Mouse (Mus musculus) CH12.LX (cell line): ENCODE results near the gene Slc34a1. TPM values are rescaled to one million over a fixed set of nuclear protein-coding genes. Genes with fewer than 3 reads are reported as not detected.

Experiments
- DNase-seq: peaks from one replicate; pipeline ENCODE4 v3.0.0-alpha.2; 2013; ENCODE audit errors: extremely low read depth
- H3K27ac ChIP-seq: 2 replicates; pipeline ENCODE4 v1.5.1; 2012; ENCODE audit warnings: low read depth, mild to moderate bottlenecking, control low read depth, moderate library complexity; ENCODE audit not compliant: insufficient read depth
- H3K27me3 ChIP-seq: replicated peaks from 2 replicates; pipeline ENCODE3; 2012; ENCODE audit warnings: inconsistent platforms
- H3K36me3 ChIP-seq, 2 experiments: replicated peaks in 1 of 2; 2 replicates each; pipeline versions ENCODE3 to v1.6.1; 2012; ENCODE audit warnings: inconsistent platforms in 1 of 2, low read length in 1 of 2, mild to moderate bottlenecking in 1 of 2, mixed read lengths in 1 of 2, moderate library complexity in 1 of 2; ENCODE audit not compliant: control insufficient read depth in 1 of 2, insufficient read depth in 1 of 2
- H3K4me1 ChIP-seq, 2 experiments: 2 replicates each; pipeline ENCODE4 v1.6.1; 2012; ENCODE audit warnings: inconsistent platforms in 1 of 2, moderate library complexity in 1 of 2; ENCODE audit not compliant: insufficient read depth in 2 of 2, control insufficient read depth in 1 of 2
- H3K4me2 ChIP-seq: 2 replicates; pipeline ENCODE4 v1.6.1; 2012; ENCODE audit warnings: low read depth, mild to moderate bottlenecking, control low read depth; ENCODE audit not compliant: poor library complexity, insufficient read depth, severe bottlenecking
- H3K4me3 ChIP-seq, 3 experiments: fragments of 150-350 bp in 1 of 3; sonication (generic) in 1 of 3; replicated peaks in 1 of 3; 2 replicates each; pipeline versions ENCODE3 to v1.5.1; 2011 to 2012; ENCODE audit warnings: low read depth in 2 of 3, low read length in 2 of 3, mild to moderate bottlenecking in 2 of 3, moderate library complexity in 2 of 3, control low read depth in 1 of 3, improper control_type of control experiment in 1 of 3, inconsistent platforms in 1 of 3, mixed read lengths in 1 of 3; ENCODE audit not compliant: poor library complexity in 1 of 3
- H3K79me2 ChIP-seq: replicated peaks from 2 replicates; pipeline ENCODE4 v1.6.1; 2012; ENCODE audit warnings: mild to moderate bottlenecking, moderate library complexity; ENCODE audit not compliant: control insufficient read depth, poor library complexity, insufficient read depth, severe bottlenecking; ENCODE audit errors: extremely low read depth
- H3K9ac ChIP-seq: 2 replicates; pipeline ENCODE4 v1.6.1; 2012; ENCODE audit warnings: low read depth, mild to moderate bottlenecking, control low read depth, moderate library complexity; ENCODE audit not compliant: insufficient read depth
- H3K9me3 ChIP-seq: replicated peaks from 2 replicates; pipeline ENCODE3; 2012; ENCODE audit warnings: low read length, inconsistent platforms, mixed read lengths
- CHD1 ChIP-seq: IDR thresholded peaks from 2 replicates; pipeline ENCODE4 v1.6.1; 2012; ENCODE audit warnings: low read depth, low read length, improper control_type of control experiment, inconsistent platforms
- CHD2 ChIP-seq: IDR thresholded peaks from 2 replicates; pipeline ENCODE4 v1.6.1; 2011; ENCODE audit warnings: low read length, improper control_type of control experiment
- CTCF ChIP-seq, 2 experiments: IDR thresholded peaks in 1 of 2; conservative IDR thresholded peaks in 1 of 2; 2 replicates each; pipeline ENCODE4 v1.5.1; 2011 to 2012; ENCODE audit warnings: low read depth in 2 of 2, low read length in 2 of 2, improper control_type of control experiment in 1 of 2, inconsistent platforms in 1 of 2, mild to moderate bottlenecking in 1 of 2, moderate library complexity in 1 of 2
- E2F4 ChIP-seq: IDR thresholded peaks from 2 replicates; pipeline ENCODE4 v1.6.1; 2011; ENCODE audit warnings: low read depth, low read length, improper control_type of control experiment; ENCODE audit not compliant: insufficient replicate concordance
- EP300 ChIP-seq: IDR thresholded peaks from 2 replicates; pipeline ENCODE4 v1.6.1; 2011; ENCODE audit warnings: low read length, improper control_type of control experiment
- ETS1 ChIP-seq: conservative IDR thresholded peaks from 2 replicates; pipeline ENCODE4 v1.6.1; 2012; ENCODE audit warnings: low read depth, mild to moderate bottlenecking, inconsistent platforms, low read length, improper control_type of control experiment, moderate library complexity
- GABPA ChIP-seq: IDR thresholded peaks from 2 replicates; pipeline ENCODE4 v1.6.1; 2012; ENCODE audit warnings: low read depth, low read length, improper control_type of control experiment, inconsistent platforms; ENCODE audit not compliant: insufficient replicate concordance
- HCFC1 ChIP-seq: IDR thresholded peaks from 2 replicates; pipeline ENCODE4 v1.6.1; 2012; ENCODE audit warnings: low read depth, mild to moderate bottlenecking, inconsistent platforms, low read length, improper control_type of control experiment
- IRF4 ChIP-seq: IDR thresholded peaks from 2 replicates; pipeline ENCODE4 v1.6.1; 2014; ENCODE audit warnings: low read depth, mild to moderate bottlenecking, inconsistent platforms, low read length, improper control_type of control experiment
- JUN ChIP-seq: IDR thresholded peaks from 2 replicates; pipeline ENCODE4 v1.6.1; 2011; ENCODE audit warnings: low read depth, mild to moderate bottlenecking, low read length, improper control_type of control experiment, moderate library complexity; ENCODE audit not compliant: insufficient read depth
- JUND ChIP-seq: conservative IDR thresholded peaks from 2 replicates; pipeline ENCODE4 v1.6.1; 2011; ENCODE audit warnings: low read depth, low read length, improper control_type of control experiment
- KAT2A ChIP-seq: IDR thresholded peaks from 2 replicates; pipeline ENCODE4 v1.6.1; 2012; ENCODE audit warnings: low read length, improper control_type of control experiment, inconsistent platforms; ENCODE audit not compliant: insufficient replicate concordance
- MAFK ChIP-seq: IDR thresholded peaks from 2 replicates; pipeline ENCODE4 v1.6.1; 2011; ENCODE audit warnings: low read length, improper control_type of control experiment; ENCODE audit not compliant: insufficient replicate concordance
- MEF2A ChIP-seq: IDR thresholded peaks from 2 replicates; pipeline ENCODE4 v1.6.1; 2014; ENCODE audit warnings: low read depth, mild to moderate bottlenecking, inconsistent platforms, low read length, improper control_type of control experiment, borderline replicate concordance
- MXI1 ChIP-seq: IDR thresholded peaks from 2 replicates; pipeline ENCODE4 v1.6.1; 2011; ENCODE audit warnings: mild to moderate bottlenecking, low read depth, low read length, improper control_type of control experiment
- NELFE ChIP-seq: IDR thresholded peaks from 2 replicates; pipeline ENCODE4 v1.6.1; 2011; ENCODE audit warnings: low read depth, low read length, improper control_type of control experiment
- NRF1 ChIP-seq: IDR thresholded peaks from 2 replicates; pipeline ENCODE4 v1.6.1; 2014; ENCODE audit warnings: low read depth, mild to moderate bottlenecking, inconsistent platforms, low read length, improper control_type of control experiment, moderate library complexity
- PAX5 ChIP-seq: IDR thresholded peaks from 2 replicates; pipeline ENCODE4 v1.6.1; 2012; ENCODE audit warnings: low read length, inconsistent platforms, mixed read lengths
- POLR2A ChIP-seq: IDR thresholded peaks from 2 replicates; pipeline ENCODE4 v1.6.1; 2011; ENCODE audit warnings: low read depth, mild to moderate bottlenecking, improper control_type of control experiment, low read length
- RAD21 ChIP-seq: IDR thresholded peaks from 2 replicates; pipeline ENCODE4 v1.6.1; 2011; ENCODE audit warnings: low read depth, mild to moderate bottlenecking, low read length, improper control_type of control experiment, moderate library complexity
- SIN3A ChIP-seq: IDR thresholded peaks from 2 replicates; pipeline ENCODE4 v1.6.1; 2012; ENCODE audit warnings: low read length, improper control_type of control experiment, inconsistent platforms
- TBP ChIP-seq: conservative IDR thresholded peaks from 2 replicates; pipeline ENCODE4 v1.6.1; 2011; ENCODE audit warnings: low read depth, low read length, improper control_type of control experiment
- USF2 ChIP-seq: conservative IDR thresholded peaks from 2 replicates; pipeline ENCODE4 v1.6.1; 2011; ENCODE audit warnings: low read depth, low read length, improper control_type of control experiment
- ZNF384 ChIP-seq: IDR thresholded peaks from 2 replicates; pipeline ENCODE4 v1.6.1; 2012; ENCODE audit warnings: low read depth, low read length, improper control_type of control experiment, inconsistent platforms
- dilution Hi-C: fragments of 300-500 bp; cut with MboI; formaldehyde crosslinking; loops from 2 replicates; pipeline ENCODE4 v1.14.3; 2020; ENCODE audit warnings: low sequenced_read_pairs; ENCODE audit not compliant: extremely low pct_unique_long_range_greater_than_20kb, extremely low pct_ligation_motif_present
- in situ Hi-C: fragments of 300-500 bp; cut with MboI; formaldehyde crosslinking; loops from 3 replicates; pipeline ENCODE4 v1.14.3; 2019; ENCODE audit warnings: low sequenced_read_pairs, low pct_ligation_motif_present, low pct_unique_long_range_greater_than_20kb, mixed read lengths
- polyA plus RNA-seq: library from polyadenylated mRNA; unstranded; fragments of >175 nt; gene quantifications from 2 replicates; pipeline ENCODE4 v1.2.1, GENCODE M21; 2012; ENCODE audit warnings: low read depth; ENCODE audit not compliant: insufficient read length
- total RNA-seq, 2 experiments: library from RNA; depleted of rRNA; stranded (reverse); fragments of 300-350 nt in 1 of 2; fragments of >200 nt in 1 of 2; gene quantifications; 2 replicates each; pipeline ENCODE4 v1.2.3; 2012 to 2014

Gene Slc34a1
- total and polyA plus RNA-seq, 3 experiments: not detected

DNA sequence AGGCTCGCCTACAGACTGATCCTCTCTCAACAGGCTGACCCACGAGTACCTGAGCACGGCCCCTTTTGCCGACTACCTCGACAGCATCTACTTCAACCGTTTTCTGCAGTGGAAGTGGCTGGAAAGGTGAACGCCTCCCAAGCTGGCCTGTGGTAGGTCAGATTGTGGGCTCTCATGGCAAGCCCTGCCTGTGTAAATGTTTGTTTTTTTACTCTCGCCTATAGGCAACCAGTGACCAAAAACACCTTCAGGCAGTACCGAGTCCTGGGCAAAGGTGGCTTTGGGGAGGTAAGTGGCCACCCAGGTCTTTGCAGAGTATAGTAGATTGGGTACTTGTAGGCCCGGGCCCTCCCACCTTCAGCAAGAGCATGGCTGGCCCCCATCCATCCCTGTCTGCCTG, 53.3 kb downstream of the Slc34a1 start:
- H3K36me3 ChIP-seq: peaks cover 55 to 70% of the 10 kb centered on the region in 2 experiments
- in situ Hi-C loops: no loop called here
- DNase-seq: no peak
- H3K4me2 ChIP-seq: no peak overlapping the region
- no peak overlapping the region for H3K9ac ChIP-seq
- no peak for TF ChIP-seq NELFE
- TF ChIP-seq MXI1: no peak
- TF ChIP-seq NRF1: no peak
- no peak for TF ChIP-seq KAT2A
- TF ChIP-seq TBP: no peak
- TF ChIP-seq, all 38 proteins: peak for 0
- Histone ChIP-seq H3K4me1 (peaks cover 26 to 54% of the 10 kb centered on the region in 2 experiments), H3K79me2 (peaks cover 24% of the 10 kb centered on the region), H3K9me3 (no peaks in the 10 kb centered on the region), H3K4me3 (no peak overlapping the region), H3K27me3 (no peaks in the 10 kb centered on the region), H3K27ac (no peak overlapping the region)
- dilution Hi-C loops: no loop called here

DNA sequence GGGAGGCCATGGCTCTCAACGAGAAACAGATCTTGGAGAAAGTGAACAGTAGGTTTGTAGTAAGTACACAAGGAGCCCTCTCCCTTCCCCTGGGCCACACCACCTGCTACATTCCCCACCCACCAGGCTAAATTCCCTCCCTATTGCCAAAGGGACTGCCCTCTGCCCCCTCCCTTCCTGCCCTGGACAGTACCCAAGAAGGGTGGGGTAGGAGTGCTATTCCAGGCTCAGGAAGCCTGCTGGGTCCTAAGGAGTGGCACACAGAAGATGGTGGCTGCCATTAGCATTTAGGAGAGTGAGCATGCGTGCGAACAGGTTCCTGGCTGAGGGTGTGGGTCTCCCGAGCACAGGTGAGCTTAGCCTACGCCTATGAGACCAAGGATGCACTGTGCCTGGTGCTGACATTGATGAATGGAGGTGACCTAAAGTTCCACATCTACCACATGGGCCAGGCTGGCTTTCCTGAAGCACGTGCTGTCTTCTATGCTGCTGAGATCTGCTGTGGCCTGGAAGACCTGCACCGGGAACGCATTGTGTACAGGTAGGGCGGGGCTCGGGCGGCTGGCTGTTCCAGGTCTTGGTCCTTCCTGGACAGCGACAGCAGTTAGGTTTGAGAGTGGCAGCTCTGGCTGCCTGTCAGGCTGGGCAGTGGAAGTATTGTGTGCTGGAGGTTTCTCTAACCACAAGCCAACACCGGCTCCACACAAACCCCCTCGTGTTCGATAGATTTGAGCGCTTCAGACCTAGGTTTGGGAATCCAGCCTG, 54.0 kb downstream of the Slc34a1 start:
- H3K4me2 ChIP-seq: no peak overlapping the region
- no peak overlapping the region for H3K9ac ChIP-seq
- peaks cover 59 to 74% of the 10 kb centered on the region in 2 experiments for H3K36me3 ChIP-seq
- peaks cover 17% of the 10 kb centered on the region for H3K79me2 ChIP-seq
- DNase-seq: no peak
- dilution Hi-C loops: no loop called here
- in situ Hi-C loops: no loop called here
- no peak overlapping the region for H3K27ac ChIP-seq
- TF ChIP-seq CTCF (conservative IDR thresholded peaks at IDR 0.05 in 1 of 2, IDR thresholded peaks at IDR 0.05 in 1 of 2; ENCODE audit: low read depth in 2 of 2, low read length in 2 of 2) (no peak), CHD1 (no peak), MAFK (no peak), ZNF384 (no peak), GABPA (no peak), E2F4 (no peak), SIN3A (no peak), HCFC1 (no peak), PAX5 (no peak), MEF2A (no peak), ETS1 (no peak), USF2 (no peak), RAD21 (no peak), CHD2 (no peak), JUND (no peak), EP300 (no peak), JUN (no peak), TBP (no peak), IRF4 (no peak), POLR2A (no peak)
- TF ChIP-seq, all 38 proteins: peak for 0
- Histone ChIP-seq H3K9me3 (no peaks in the 10 kb centered on the region), H3K27me3 (no peaks in the 10 kb centered on the region), H3K4me3 (no peak overlapping the region), H3K4me1 (peaks cover 26 to 48% of the 10 kb centered on the region in 2 experiments)
